Mouse (Mus musculus) frontal cortex, postnatal 14 days (tissue): ENCODE data around the gene Tmsb4x.
A peak's percentile ranks its signal among the peaks of the same experiment; 100 is the strongest.

Experiments used
- DNase-seq, 2 experiments: peaks; one replicate each; pipeline ENCODE4 v3.0.0; 2022; ENCODE audit warnings: low spot score in 2 of 2

Gene Tmsb4x

GRCm38 (mm10) chrX:167208978-167209754, at the start of gene Tmsb4x:
Gene Tmsb4x, minus strand, starts transcription at chrX:167209315.
- DNase-seq: peak; percentile 74 to 76

- DNase-seq: no peak
Measured at GRCm38 (mm10) chrX:167241736-167242135, 32.6 kb upstream of the Tmsb4x start.

GRCm38 (mm10) chrX:167239293-167239921, 30.3 kb upstream of the Tmsb4x start:
- no peak for DNase-seq

- peak in 1 of 2 experiments; percentile 61 for DNase-seq
Measured at GRCm38 (mm10) chrX:167233104-167233687, 24.1 kb upstream of the Tmsb4x start.

GRCm38 (mm10) chrX:167231150-167231549, 22.0 kb upstream of the Tmsb4x start:
- DNase-seq: no peak

GRCm38 (mm10) chrX:167229819-167230218, 20.7 kb upstream of the Tmsb4x start:
- DNase-seq: no peak

- peak in 1 of 2 experiments; percentile 22 for DNase-seq
Measured at GRCm38 (mm10) chrX:167229206-167229605, 20.1 kb upstream of the Tmsb4x start.

GRCm38 (mm10) chrX:167227756-167228155, 18.6 kb upstream of the Tmsb4x start:
- DNase-seq: no peak

- DNase-seq: no peak
Measured at GRCm38 (mm10) chrX:167227138-167227537, 18.0 kb upstream of the Tmsb4x start.

GRCm38 (mm10) chrX:167226570-167226969, 17.5 kb upstream of the Tmsb4x start:
- DNase-seq: no peak

- DNase-seq: no peak
Measured at GRCm38 (mm10) chrX:167212707-167213106, 3.6 kb upstream of the Tmsb4x start.

- no peak for DNase-seq
Measured at GRCm38 (mm10) chrX:167211871-167212555, 2.9 kb upstream of the Tmsb4x start.

GRCm38 (mm10) chrX:167210319-167210728, 1.2 kb upstream of the Tmsb4x start:
- no peak for DNase-seq

- DNase-seq: no peak
Measured at GRCm38 (mm10) chrX:167209828-167210227, 713 bp upstream of the Tmsb4x start.

GRCm38 (mm10) chrX:167208506-167208820, 652 bp downstream of the Tmsb4x start:
- no peak for DNase-seq

- no peak for DNase-seq
Measured at GRCm38 (mm10) chrX:167207741-167208505, 1.2 kb downstream of the Tmsb4x start.

- DNase-seq: no peak
Measured at GRCm38 (mm10) chrX:167205813-167206520, 3.1 kb downstream of the Tmsb4x start.

- no peak for DNase-seq
Measured at GRCm38 (mm10) chrX:167201365-167201764, 7.8 kb downstream of the Tmsb4x start.

- DNase-seq: no peak
Measured at GRCm38 (mm10) chrX:167195228-167195649, 13.9 kb downstream of the Tmsb4x start.

GRCm38 (mm10) chrX:167186306-167186705, 22.8 kb downstream of the Tmsb4x start:
- DNase-seq: no peak

GRCm38 (mm10) chrX:167183535-167183934, 25.6 kb downstream of the Tmsb4x start:
- no peak for DNase-seq
